Mouse (Mus musculus): ENCODE measurements at regions not wholly inside any gene's neighbourhood (a gene's known extent, or its start where the extent isn't known, plus 50 kb on each side); places are given as distances from the start of the nearest gene placed in this dataset.

DNA sequence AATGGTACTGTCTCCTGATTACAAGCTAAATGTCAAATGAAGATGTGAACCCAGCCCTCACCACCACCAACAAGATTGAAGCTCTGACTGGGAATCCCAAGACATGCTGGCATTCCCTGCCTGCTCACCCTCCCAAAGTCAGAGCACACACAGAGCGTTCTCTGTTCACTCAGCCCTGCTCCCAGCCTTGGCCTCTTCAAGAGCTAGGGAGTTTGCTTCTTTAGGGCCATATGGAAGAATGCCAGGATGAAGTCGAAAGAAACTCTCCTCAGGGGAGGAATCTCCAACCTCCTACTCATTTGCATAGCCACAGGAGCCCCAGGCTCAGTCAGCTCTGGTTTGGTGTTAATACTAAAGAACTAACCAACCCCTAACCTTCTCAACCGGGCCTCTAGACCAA is 90.1 kb downstream of the Tmem17 start:
- Histone ChIP-seq H3K4me1 (replicated peaks; ENCODE audit: insufficient read depth, low read length) (no peaks in the 10 kb centered on the region), H3K9me3 (replicated peaks; ENCODE audit: low read length) (no peaks in the 10 kb centered on the region), H3K4me2 (ENCODE audit: low read length) (no peak overlapping the region), H3K9ac (ENCODE audit: low read depth, low read length) (no peak overlapping the region), H3K27ac (no peak overlapping the region), H3K27me3 (ENCODE audit: insufficient read depth, low read length) (no peaks in the 10 kb centered on the region), H3K4me3 (replicated peaks; ENCODE audit: low read depth, low read length) (no peak overlapping the region), H3K36me3 (ENCODE audit: insufficient read depth, low read length) (no peaks in the 10 kb centered on the region)
- TF ChIP-seq CTCF (IDR thresholded peaks at IDR 0.05; ENCODE audit: low read depth): no peak
- ATAC-seq (replicated peaks; ENCODE audit: low FRiP score, low read depth): no peak
- WGBS: 18% methylated on average over 3 of the region's 3 CpGs
- DNase-seq (ENCODE audit: low spot score): peak; percentile 44

GRCm38 (mm10) chr11:22602610-22603009 is 90.7 kb downstream of the Tmem17 start:
- Histone ChIP-seq H3K4me1 (replicated peaks; ENCODE audit: insufficient read depth, low read length) (no peaks in the 10 kb centered on the region), H3K27ac (no peak overlapping the region), H3K9ac (ENCODE audit: low read depth, low read length) (no peak overlapping the region), H3K4me2 (ENCODE audit: low read length) (no peak overlapping the region), H3K9me3 (replicated peaks; ENCODE audit: low read length) (no peaks in the 10 kb centered on the region), H3K27me3 (ENCODE audit: insufficient read depth, low read length) (no peaks in the 10 kb centered on the region), H3K36me3 (ENCODE audit: insufficient read depth, low read length) (no peaks in the 10 kb centered on the region), H3K4me3 (replicated peaks; ENCODE audit: low read depth, low read length) (no peak overlapping the region)
- 64% methylated on average over 3 of the region's 3 CpGs for WGBS
- ATAC-seq (replicated peaks; ENCODE audit: low FRiP score, low read depth): no peak
- no peak for DNase-seq (ENCODE audit: low spot score)
- TF ChIP-seq CTCF (IDR thresholded peaks at IDR 0.05; ENCODE audit: low read depth): no peak

DNA sequence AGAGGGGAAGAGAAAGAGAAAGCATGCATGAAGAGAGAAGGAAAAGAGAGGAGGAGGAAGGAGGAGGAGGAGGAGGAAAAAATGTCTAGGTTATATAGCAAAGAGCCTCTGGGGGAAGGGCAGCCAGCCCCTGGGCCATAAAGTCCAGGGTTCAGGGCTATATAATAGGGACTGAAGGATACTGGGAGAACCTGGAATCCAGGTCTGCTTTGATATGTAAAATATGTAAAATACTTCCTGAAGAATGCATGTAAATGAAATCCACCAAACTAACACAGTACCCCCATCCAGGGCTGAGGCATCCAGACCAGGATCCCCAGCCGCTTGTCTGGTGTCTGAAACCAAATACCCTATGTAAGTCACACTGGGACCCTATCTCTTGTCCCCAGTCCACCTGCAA is 91.5 kb downstream of the Tmem17 start:
- Histone ChIP-seq H3K4me3 (replicated peaks; ENCODE audit: low read depth, low read length) (no peak overlapping the region), H3K9me3 (replicated peaks; ENCODE audit: low read length) (no peaks in the 10 kb centered on the region), H3K27me3 (ENCODE audit: insufficient read depth, low read length) (no peaks in the 10 kb centered on the region), H3K36me3 (ENCODE audit: insufficient read depth, low read length) (no peaks in the 10 kb centered on the region), H3K4me1 (replicated peaks; ENCODE audit: insufficient read depth, low read length) (no peaks in the 10 kb centered on the region), H3K27ac (no peak overlapping the region), H3K4me2 (ENCODE audit: low read length) (no peak overlapping the region), H3K9ac (ENCODE audit: low read depth, low read length) (no peak overlapping the region)
- DNase-seq (ENCODE audit: low spot score) (no peak), ATAC-seq (replicated peaks; ENCODE audit: low FRiP score, low read depth) (no peak)
- no peak for TF ChIP-seq CTCF (IDR thresholded peaks at IDR 0.05; ENCODE audit: low read depth)
- WGBS: 76% methylated on average over 1 of the region's 1 CpGs

- Histone ChIP-seq H3K36me3 (ENCODE audit: insufficient read depth, low read length) (no peaks in the 10 kb centered on the region), H3K9ac (ENCODE audit: low read depth, low read length) (no peak overlapping the region), H3K4me2 (ENCODE audit: low read length) (no peak overlapping the region), H3K4me1 (replicated peaks; ENCODE audit: insufficient read depth, low read length) (no peaks in the 10 kb centered on the region), H3K27me3 (ENCODE audit: insufficient read depth, low read length) (no peaks in the 10 kb centered on the region), H3K27ac (no peak overlapping the region), H3K4me3 (replicated peaks; ENCODE audit: low read depth, low read length) (no peak overlapping the region), H3K9me3 (replicated peaks; ENCODE audit: low read length) (no peaks in the 10 kb centered on the region)
- no peak for DNase-seq (ENCODE audit: low spot score)
- TF ChIP-seq CTCF (IDR thresholded peaks at IDR 0.05; ENCODE audit: low read depth): no peak
- 53% methylated on average over 4 of the region's 4 CpGs for WGBS
- no peak for ATAC-seq (replicated peaks; ENCODE audit: low FRiP score, low read depth)
Measured at GRCm38 (mm10) chr11:22606380-22606779, 94.5 kb downstream of the Tmem17 start.

GRCm38 (mm10) chr11:22607645-22608044 is 95.8 kb downstream of the Tmem17 start:
- 81% methylated on average over 5 of the region's 5 CpGs for WGBS
- ATAC-seq (replicated peaks; ENCODE audit: low FRiP score, low read depth): no peak

DNA sequence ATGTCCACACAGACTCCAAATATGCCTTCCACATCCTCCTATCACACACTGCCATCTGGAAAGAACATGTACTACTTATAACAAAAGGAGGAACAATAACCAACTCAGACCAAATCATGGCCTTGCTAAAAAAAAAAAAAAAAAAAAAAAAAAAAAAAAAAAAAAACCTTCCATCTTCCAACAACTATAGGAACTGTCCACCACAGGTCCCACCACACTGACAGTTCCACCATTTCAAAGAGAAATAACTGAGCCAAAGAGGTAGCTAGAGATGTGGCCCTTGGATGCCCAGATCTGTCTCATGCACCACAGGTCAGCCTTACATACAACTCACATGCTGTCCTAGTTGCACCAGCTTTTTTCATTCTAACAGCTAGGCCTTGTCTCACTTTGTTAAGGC is 97.1 kb downstream of the Tmem17 start:
- DNase-seq (ENCODE audit: low spot score) (no peak), ATAC-seq (replicated peaks; ENCODE audit: low FRiP score, low read depth) (no peak)
- TF ChIP-seq CTCF (IDR thresholded peaks at IDR 0.05; ENCODE audit: low read depth): no peak
- no peak overlapping the region for H3K9ac ChIP-seq (ENCODE audit: low read depth, low read length)
- no peaks in the 10 kb centered on the region for H3K36me3 ChIP-seq (ENCODE audit: insufficient read depth, low read length)
- no peak overlapping the region for H3K27ac ChIP-seq
- no peak overlapping the region for H3K4me2 ChIP-seq (ENCODE audit: low read length)
- H3K4me1 ChIP-seq (replicated peaks; ENCODE audit: insufficient read depth, low read length): no peaks in the 10 kb centered on the region
- no peak overlapping the region for H3K4me3 ChIP-seq (replicated peaks; ENCODE audit: low read depth, low read length)
- no peaks in the 10 kb centered on the region for H3K27me3 ChIP-seq (ENCODE audit: insufficient read depth, low read length)
- H3K9me3 ChIP-seq (replicated peaks; ENCODE audit: low read length): no peaks in the 10 kb centered on the region

More at GRCm38 (mm10) chr11:22607645-22608044, 95.8 kb downstream of the Tmem17 start:
- Histone ChIP-seq H3K27me3 (ENCODE audit: insufficient read depth, low read length) (no peaks in the 10 kb centered on the region), H3K4me3 (replicated peaks; ENCODE audit: low read depth, low read length) (no peak overlapping the region), H3K9me3 (replicated peaks; ENCODE audit: low read length) (no peaks in the 10 kb centered on the region), H3K36me3 (ENCODE audit: insufficient read depth, low read length) (no peaks in the 10 kb centered on the region), H3K9ac (ENCODE audit: low read depth, low read length) (no peak overlapping the region), H3K4me1 (replicated peaks; ENCODE audit: insufficient read depth, low read length) (no peaks in the 10 kb centered on the region), H3K4me2 (ENCODE audit: low read length) (no peak overlapping the region), H3K27ac (no peak overlapping the region)
- no peak for TF ChIP-seq CTCF (IDR thresholded peaks at IDR 0.05; ENCODE audit: low read depth)
- DNase-seq (ENCODE audit: low spot score): no peak

DNA sequence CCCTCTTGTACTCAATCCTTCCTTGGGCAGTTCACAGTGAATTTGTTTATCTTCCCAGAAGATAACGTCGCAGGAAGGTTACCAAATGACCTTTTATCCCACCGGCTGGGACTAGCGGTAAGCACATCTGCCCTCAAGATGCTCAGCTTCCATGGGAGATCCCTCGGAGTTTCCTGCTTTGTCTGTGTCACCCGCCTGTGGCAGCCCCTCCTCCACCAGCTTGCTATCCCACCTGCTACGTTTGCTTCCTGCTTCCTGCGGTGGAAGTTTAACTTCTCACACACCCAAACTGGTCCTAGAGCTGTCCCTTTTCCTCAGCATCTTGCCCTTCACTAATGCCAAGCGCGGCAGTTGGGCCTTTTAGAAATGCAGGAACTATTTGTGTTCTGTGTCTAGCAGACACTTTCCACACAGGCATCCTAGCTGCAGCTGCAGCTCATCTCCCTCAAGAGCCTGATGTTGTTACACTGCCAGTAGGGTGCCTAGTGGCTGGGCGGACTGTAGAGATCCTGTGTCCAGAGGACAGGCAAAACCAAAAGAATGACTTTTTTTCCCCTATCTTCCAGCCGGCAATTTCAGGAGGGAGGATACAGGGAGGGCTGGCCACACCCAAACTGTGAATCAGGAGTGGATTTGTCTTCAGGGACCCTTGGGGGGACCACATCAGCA is 98.7 kb downstream of the Tmem17 start:
- H3K9me3 ChIP-seq (replicated peaks; ENCODE audit: low read length): no peaks in the 10 kb centered on the region
- no peak overlapping the region for H3K27ac ChIP-seq
- no peaks in the 10 kb centered on the region for H3K27me3 ChIP-seq (ENCODE audit: insufficient read depth, low read length)
- DNase-seq (ENCODE audit: low spot score) (peak; percentile 45), ATAC-seq (replicated peaks; ENCODE audit: low FRiP score, low read depth) (no peak)
- no peak overlapping the region for H3K9ac ChIP-seq (ENCODE audit: low read depth, low read length)
- H3K36me3 ChIP-seq (ENCODE audit: insufficient read depth, low read length): no peaks in the 10 kb centered on the region
- peak overlapping the region; percentile 17 for H3K4me2 ChIP-seq (ENCODE audit: low read length)
- no peaks in the 10 kb centered on the region for H3K4me1 ChIP-seq (replicated peaks; ENCODE audit: insufficient read depth, low read length)
- no peak overlapping the region for H3K4me3 ChIP-seq (replicated peaks; ENCODE audit: low read depth, low read length)
- WGBS: 10% methylated on average over 12 of the region's 12 CpGs
- no peak for TF ChIP-seq CTCF (IDR thresholded peaks at IDR 0.05; ENCODE audit: low read depth)

All from kidney, postnatal 0 days (tissue).